Mouse (Mus musculus): ENCODE measurements around the gene Mrnip. TPM values are rescaled to one million over a fixed set of nuclear protein-coding genes. Genes with fewer than 3 reads are reported as not detected.
"Not testable (repeated sequence)": the region's sequence is repeated elsewhere in the genome, so short reads cannot be mapped to it uniquely, and the experiment has no call there.

Mrnip gene
- 34.2 and 36.7 TPM in 2 replicates for polyA plus RNA-seq (2015; fragmentation: Nextera tagmentation; extraction: Ambion mirVana)

- ATAC-seq (ENCODE audit: low FRiP score): peak; percentile 43
- Histone ChIP-seq H3K4me2 (peak within 1 kb of the TSS; percentile 66), H3K27ac (replicated peaks) (peak within 1 kb of the TSS; percentile 92), H3K36me3 (peaks cover 47% of the 10 kb centered on the region), H3K4me1 (peaks cover 15% of the 10 kb centered on the region), H3K9ac (replicated peaks) (peak within 1 kb of the TSS; percentile 73), H3K4me3 (replicated peaks) (peak within 1 kb of the TSS; percentile 62)
- H3K27me3 ChIP-seq (replicated peaks); H3K9me3 ChIP-seq (replicated peaks): not testable (repeated sequence)
- WGBS: 5% methylated on average over 19 of the region's 19 CpGs
Measured at GRCm38 (mm10) chr11:50174111-50174729, at the start of gene Mrnip. Gene Mrnip (plus strand): TSS chr11:50174444.

- Histone ChIP-seq H3K36me3 (no peaks in the 10 kb centered on the region), H3K9me3 (replicated peaks) (no peaks in the 10 kb centered on the region), H3K4me2 (peak overlapping the region; percentile 50), H3K27ac (replicated peaks) (no peak overlapping the region), H3K27me3 (replicated peaks) (no peaks in the 10 kb centered on the region), H3K9ac (replicated peaks) (no peak overlapping the region), H3K4me3 (replicated peaks) (no peak overlapping the region), H3K4me1 (peaks cover 23% of the 10 kb centered on the region)
- no peak for ATAC-seq (ENCODE audit: low FRiP score)
- WGBS: 6% methylated on average over 10 of the region's 10 CpGs
Measured at GRCm38 (mm10) chr11:50127781-50128180, 46.5 kb upstream of the Mrnip start.

- peaks cover 27% of the 10 kb centered on the region for H3K4me1 ChIP-seq
- H3K27me3 ChIP-seq (replicated peaks): no peaks in the 10 kb centered on the region
- peak within 1 kb of the TSS; percentile 99 for H3K9ac ChIP-seq (replicated peaks)
- H3K4me3 ChIP-seq (replicated peaks): peak within 1 kb of the TSS; percentile 90
- peak; percentile 94 for ATAC-seq (ENCODE audit: low FRiP score)
- under 1% methylated on average over 77 of the region's 77 CpGs for WGBS
- peak within 1 kb of the TSS; percentile 91 for H3K27ac ChIP-seq (replicated peaks)
- no peaks in the 10 kb centered on the region for H3K9me3 ChIP-seq (replicated peaks)
- peaks cover 6% of the 10 kb centered on the region for H3K36me3 ChIP-seq
- H3K4me2 ChIP-seq: peak within 1 kb of the TSS; percentile 86
Measured at GRCm38 (mm10) chr11:50130811-50131766, 43.2 kb upstream of the Mrnip start, which contains the start of gene Tbc1d9b. Gene Tbc1d9b (plus strand): TSS chr11:50131396.

- H3K4me2 ChIP-seq: peak overlapping the region; percentile 86
- peak overlapping the region; percentile 91 for H3K27ac ChIP-seq (replicated peaks)
- peaks cover 13% of the 10 kb centered on the region for H3K36me3 ChIP-seq
- ATAC-seq (ENCODE audit: low FRiP score): peak; percentile 9
- peaks cover 27% of the 10 kb centered on the region for H3K4me1 ChIP-seq
- H3K4me3 ChIP-seq (replicated peaks): peak overlapping the region; percentile 90
- peak overlapping the region; percentile 99 for H3K9ac ChIP-seq (replicated peaks)
- 12% methylated on average over 10 of the region's 10 CpGs for WGBS
- H3K9me3 ChIP-seq (replicated peaks): no peaks in the 10 kb centered on the region
- H3K27me3 ChIP-seq (replicated peaks): no peaks in the 10 kb centered on the region
Measured at GRCm38 (mm10) chr11:50131801-50132201, 42.4 kb upstream of the Mrnip start.

- peaks cover 27% of the 10 kb centered on the region for H3K4me1 ChIP-seq
- no peaks in the 10 kb centered on the region for H3K9me3 ChIP-seq (replicated peaks)
- 81% methylated on average over 6 of the region's 6 CpGs for WGBS
- H3K27me3 ChIP-seq (replicated peaks): no peaks in the 10 kb centered on the region
- ATAC-seq (ENCODE audit: low FRiP score): no peak
- no peak overlapping the region for H3K27ac ChIP-seq (replicated peaks)
- peak overlapping the region; percentile 90 for H3K4me3 ChIP-seq (replicated peaks)
- H3K9ac ChIP-seq (replicated peaks): peak overlapping the region; percentile 99
- H3K4me2 ChIP-seq: peak overlapping the region; percentile 86
- H3K36me3 ChIP-seq: peaks cover 17% of the 10 kb centered on the region
Measured at GRCm38 (mm10) chr11:50132265-50132664, 42.0 kb upstream of the Mrnip start.

GRCm38 (mm10) chr11:50134136-50134859, 39.9 kb upstream of the Mrnip start:
- H3K9me3 ChIP-seq (replicated peaks): no peaks in the 10 kb centered on the region
- 85% methylated on average over 10 of the region's 10 CpGs for WGBS
- H3K27ac ChIP-seq (replicated peaks): no peak overlapping the region
- H3K4me1 ChIP-seq: peaks cover 24% of the 10 kb centered on the region
- H3K36me3 ChIP-seq: peaks cover 37% of the 10 kb centered on the region
- ATAC-seq (ENCODE audit: low FRiP score): no peak
- H3K9ac ChIP-seq (replicated peaks): no peak overlapping the region
- H3K4me2 ChIP-seq: no peak overlapping the region
- H3K4me3 ChIP-seq (replicated peaks): no peak overlapping the region
- H3K27me3 ChIP-seq (replicated peaks): no peaks in the 10 kb centered on the region

GRCm38 (mm10) chr11:50138206-50138822, 35.9 kb upstream of the Mrnip start:
- H3K4me1 ChIP-seq: peaks cover 4% of the 10 kb centered on the region; the same call in 1 of the 2 replicates
- H3K27me3 ChIP-seq (replicated peaks): no peaks in the 10 kb centered on the region
- H3K4me3 ChIP-seq (replicated peaks): no peak overlapping the region
- ATAC-seq (ENCODE audit: low FRiP score): no peak
- no peak overlapping the region for H3K27ac ChIP-seq (replicated peaks)
- no peak overlapping the region for H3K9ac ChIP-seq (replicated peaks)
- 78% methylated on average over 10 of the region's 10 CpGs for WGBS
- peaks cover 76% of the 10 kb centered on the region for H3K36me3 ChIP-seq
- H3K9me3 ChIP-seq (replicated peaks): no peaks in the 10 kb centered on the region
- no peak overlapping the region for H3K4me2 ChIP-seq

- Histone ChIP-seq H3K4me2 (no peak overlapping the region), H3K4me1 (no peaks in the 10 kb centered on the region), H3K9me3 (replicated peaks) (no peaks in the 10 kb centered on the region), H3K36me3 (peaks cover 85% of the 10 kb centered on the region), H3K4me3 (replicated peaks) (no peak overlapping the region), H3K9ac (replicated peaks) (no peak overlapping the region), H3K27ac (replicated peaks) (no peak overlapping the region), H3K27me3 (replicated peaks) (no peaks in the 10 kb centered on the region)
- WGBS: 88% methylated on average over 7 of the region's 7 CpGs
- ATAC-seq (ENCODE audit: low FRiP score): no peak
Measured at GRCm38 (mm10) chr11:50139571-50139970, 34.7 kb upstream of the Mrnip start.

- ATAC-seq (ENCODE audit: low FRiP score): no peak
- no peak overlapping the region for H3K9ac ChIP-seq (replicated peaks)
- 88% methylated on average over 3 of the region's 3 CpGs for WGBS
Measured at GRCm38 (mm10) chr11:50145529-50145928, 28.7 kb upstream of the Mrnip start.

GRCm38 (mm10) chr11:50146121-50146520, 28.1 kb upstream of the Mrnip start:
- Histone ChIP-seq H3K9ac (replicated peaks) (no peak overlapping the region), H3K36me3 (peaks cover 91% of the 10 kb centered on the region), H3K9me3 (replicated peaks) (no peaks in the 10 kb centered on the region), H3K4me1 (no peaks in the 10 kb centered on the region), H3K27me3 (replicated peaks) (no peaks in the 10 kb centered on the region), H3K4me2 (no peak overlapping the region), H3K4me3 (replicated peaks) (no peak overlapping the region), H3K27ac (replicated peaks) (no peak overlapping the region)
- 94% methylated on average over 13 of the region's 13 CpGs for WGBS
- no peak for ATAC-seq (ENCODE audit: low FRiP score)

More at GRCm38 (mm10) chr11:50145529-50145928, 28.7 kb upstream of the Mrnip start:
- H3K36me3 ChIP-seq: peaks cover 91% of the 10 kb centered on the region
- no peak overlapping the region for H3K4me2 ChIP-seq
- no peaks in the 10 kb centered on the region for H3K27me3 ChIP-seq (replicated peaks)
- no peak overlapping the region for H3K4me3 ChIP-seq (replicated peaks)
- H3K9me3 ChIP-seq (replicated peaks): no peaks in the 10 kb centered on the region
- no peaks in the 10 kb centered on the region for H3K4me1 ChIP-seq
- no peak overlapping the region for H3K27ac ChIP-seq (replicated peaks)
